Mouse (Mus musculus): ENCODE results near the gene Trp53rka.

Gene Trp53rka

DNA sequence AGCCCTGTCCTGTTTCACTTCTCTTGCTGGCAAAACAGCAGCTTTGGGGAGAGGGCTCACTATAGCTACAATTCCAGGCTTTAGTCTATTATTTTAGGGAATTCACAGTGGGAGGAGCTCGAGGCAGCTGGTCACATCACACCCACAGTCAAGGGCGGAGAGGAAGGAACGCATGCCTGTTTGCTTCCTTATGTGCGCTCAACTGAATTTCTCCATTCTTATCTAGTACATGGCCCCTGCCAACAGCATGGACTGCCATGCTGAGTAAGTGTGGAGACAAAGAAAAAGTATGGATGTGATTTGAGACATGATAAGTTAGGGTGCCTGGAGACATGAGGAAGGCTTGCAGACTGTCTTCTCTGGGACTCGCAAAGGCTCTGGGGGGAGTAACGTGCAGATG, 9.0 kb downstream of the Trp53rka start:
- DNase-seq: no peak

DNA sequence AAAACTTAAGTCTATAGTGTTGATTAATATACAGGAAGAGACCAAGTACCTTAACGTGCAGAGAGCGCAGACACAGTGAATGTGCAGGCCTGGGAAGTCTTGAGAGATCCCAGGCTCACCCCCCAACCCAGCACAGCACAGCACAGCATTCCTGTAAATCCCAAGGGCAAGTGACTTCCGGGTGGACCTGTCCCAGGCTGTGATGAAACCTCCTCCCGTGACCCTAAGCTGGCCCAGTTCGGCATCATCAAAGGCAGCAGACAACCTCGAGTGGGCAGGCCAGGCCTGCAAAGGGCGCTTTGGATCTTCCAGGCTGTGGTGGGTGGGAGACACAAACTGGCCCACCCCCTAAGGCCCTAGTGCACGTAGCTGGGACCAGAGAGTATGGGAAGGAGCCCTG, 11.1 kb downstream of the Trp53rka start:
- DNase-seq: no peak

DNA sequence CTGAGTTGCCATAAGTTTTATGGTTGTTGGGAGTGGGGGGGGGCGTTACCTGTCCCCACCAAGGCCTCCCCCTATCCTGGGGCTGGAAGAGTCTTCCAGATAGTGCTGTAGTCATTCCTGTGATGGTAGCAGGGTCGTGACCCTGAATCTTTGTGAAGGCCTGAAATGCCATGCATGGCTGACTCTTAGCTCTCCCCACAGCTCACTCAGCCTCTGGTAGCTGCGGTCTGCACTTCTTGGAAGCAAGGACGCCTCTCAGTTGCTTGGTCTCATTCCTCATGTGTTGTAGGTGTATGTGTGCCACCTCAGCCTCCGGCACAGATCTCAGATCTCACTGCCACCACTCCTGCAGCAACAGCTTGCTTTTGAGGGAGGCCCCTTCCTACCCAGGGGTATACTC, 17.3 kb downstream of the Trp53rka start:
- no peak for DNase-seq

DNA sequence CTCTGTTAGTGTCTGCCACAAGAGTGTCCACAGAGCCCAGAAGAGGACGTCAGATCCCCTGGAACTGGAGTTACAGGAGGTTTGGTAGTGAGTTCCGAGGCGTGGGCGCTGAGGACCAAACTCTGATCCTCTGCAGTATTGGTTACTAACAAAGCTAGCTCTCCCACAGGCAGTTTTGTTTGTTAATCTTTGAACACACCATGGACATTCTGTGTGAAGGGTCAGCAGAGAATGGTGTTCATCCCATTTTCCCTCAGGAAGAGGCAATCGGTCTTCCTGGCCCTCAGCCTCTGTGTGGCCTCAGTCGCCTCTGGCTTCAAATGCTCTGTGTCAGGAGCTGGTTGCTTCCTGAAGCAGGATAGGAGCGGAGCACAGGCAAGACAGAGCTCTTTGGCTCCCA, 17.7 kb downstream of the Trp53rka start:
- DNase-seq: no peak

DNA sequence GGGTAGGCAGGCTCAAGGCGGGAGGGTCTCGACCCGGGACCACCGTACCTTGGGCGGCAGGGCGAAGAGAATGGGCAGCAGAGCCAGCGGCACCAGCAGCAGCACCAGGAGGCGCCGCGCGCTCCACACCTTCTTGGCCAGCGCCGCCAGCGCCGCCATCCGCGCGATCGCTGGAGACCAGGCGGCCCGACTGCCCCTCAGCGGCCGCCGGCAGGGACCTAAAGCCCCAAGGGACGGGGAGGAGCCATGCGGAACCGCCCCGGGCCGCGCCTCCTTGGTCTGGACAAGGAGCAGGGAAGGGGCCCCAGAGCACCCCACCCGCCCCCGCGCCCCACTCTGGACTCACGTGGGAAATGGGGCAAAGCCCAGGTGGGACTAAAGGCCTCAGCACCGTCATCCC, 20.1 kb downstream of the Trp53rka start, which contains the start of gene Slc13a3:
Gene Slc13a3 (minus strand): TSS at position 228 of the 400 bp plus-strand sequence.
- DNase-seq: no peak

DNA sequence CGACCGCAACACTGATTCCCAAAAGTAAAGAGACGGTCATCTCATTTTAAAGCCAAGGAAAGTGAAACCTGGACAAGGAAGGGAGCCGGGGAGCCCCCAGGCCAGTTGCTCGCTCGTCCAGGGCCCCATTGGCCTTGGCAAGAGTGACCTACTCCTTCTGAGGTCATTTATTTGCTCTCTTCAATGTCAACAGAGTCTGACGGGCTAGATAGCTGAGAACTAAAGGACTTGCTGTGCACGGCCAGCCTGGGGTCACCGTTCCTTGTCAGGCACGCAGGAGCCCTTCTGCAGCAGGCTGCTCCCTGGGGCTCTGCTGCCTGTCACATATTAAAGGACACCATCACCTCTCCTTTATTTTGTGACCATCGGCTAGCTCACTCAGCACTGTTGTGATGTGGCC, 21.2 kb downstream of the Trp53rka start:
- DNase-seq: no peak

DNA sequence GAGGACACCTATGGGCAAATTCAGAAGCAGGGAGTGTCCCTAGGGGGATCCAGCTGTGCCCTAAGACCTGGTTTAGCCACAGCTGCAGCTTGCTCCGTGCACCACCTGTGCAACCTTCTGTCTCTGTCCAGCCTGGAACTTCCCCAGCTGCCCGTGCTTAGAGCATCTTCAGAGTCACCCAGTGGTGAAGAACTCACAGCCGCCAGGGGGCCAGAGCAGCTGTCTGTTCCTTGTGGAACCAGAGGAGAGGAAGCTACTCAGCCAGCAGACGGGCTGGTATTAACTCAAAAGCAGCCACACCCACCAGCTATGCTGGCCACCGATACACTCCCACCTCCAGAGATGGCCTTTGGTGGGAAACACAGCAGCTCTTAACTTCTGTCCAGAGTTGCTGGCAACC, 23.0 kb downstream of the Trp53rka start:
- DNase-seq: peak; percentile 42

DNA sequence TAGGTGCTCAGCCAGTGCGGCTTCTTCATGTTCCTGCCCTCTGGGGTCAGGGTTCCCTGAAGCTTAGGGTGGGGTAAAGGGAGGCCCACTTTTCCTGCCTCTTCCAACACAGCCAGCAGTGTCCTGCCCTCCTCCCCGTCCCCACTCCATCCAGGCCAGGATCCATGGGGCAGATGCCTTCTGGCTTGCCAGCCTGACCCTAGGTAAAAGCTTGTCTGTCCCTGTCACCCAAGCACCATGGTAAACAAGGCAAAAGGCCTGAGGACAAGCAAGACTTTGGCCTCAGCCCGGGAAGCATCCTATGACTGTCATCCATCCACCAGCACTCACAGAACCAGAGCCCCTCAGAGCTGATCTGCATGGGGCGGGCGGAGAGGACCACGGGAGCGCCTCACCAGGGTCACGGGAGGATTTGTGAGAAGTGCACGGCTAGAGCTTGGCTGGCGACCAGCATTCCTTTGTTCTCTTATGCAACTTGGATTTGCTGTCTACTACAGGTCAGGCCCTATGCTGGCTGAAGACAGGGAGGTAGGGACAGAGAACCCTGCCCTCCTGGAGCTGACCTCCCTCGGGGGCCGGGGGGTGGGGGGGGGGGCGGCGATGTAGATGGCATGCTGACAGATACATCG, 25.2 kb downstream of the Trp53rka start:
- DNase-seq: no peak

DNA sequence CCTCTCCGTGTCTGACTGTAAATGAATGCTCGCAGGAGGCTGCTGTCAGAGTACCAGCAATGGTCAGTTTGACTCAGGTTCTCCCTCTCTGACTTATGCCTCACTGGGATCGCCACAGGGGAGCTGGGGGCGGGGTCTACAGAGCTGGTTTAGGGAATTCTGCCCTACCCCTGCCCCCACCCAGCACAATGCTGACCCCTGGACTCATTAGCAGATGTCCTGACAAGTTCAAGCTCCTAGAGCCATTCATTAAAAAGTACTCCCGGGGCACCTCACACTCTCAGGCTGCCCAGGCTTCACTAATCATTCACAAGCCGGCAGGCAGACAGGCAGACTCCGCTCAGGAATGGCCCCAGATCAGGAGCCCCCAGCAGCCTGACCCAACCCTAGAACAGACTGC, 33.5 kb downstream of the Trp53rka start:
- DNase-seq: no peak

DNA sequence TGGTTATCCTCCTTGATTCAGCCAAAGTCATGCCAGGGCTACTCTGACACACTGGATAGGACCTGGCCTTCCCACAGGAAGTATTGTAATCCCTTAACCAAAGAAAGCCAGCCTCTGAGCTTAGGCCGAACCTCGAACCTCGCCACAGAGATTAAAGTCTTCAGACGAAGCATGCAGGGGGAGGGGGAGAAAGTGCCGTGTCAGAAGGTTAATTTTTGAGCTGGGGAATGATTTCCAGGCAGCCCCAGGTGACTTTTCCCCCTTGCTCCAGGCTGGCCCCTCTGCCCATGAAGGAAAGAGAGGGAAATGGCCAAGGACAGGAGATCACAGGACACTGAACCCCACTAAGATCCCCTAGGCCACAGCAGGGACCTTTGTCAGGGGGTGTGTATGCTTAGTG, 34.9 kb downstream of the Trp53rka start:
- no peak for DNase-seq

DNA sequence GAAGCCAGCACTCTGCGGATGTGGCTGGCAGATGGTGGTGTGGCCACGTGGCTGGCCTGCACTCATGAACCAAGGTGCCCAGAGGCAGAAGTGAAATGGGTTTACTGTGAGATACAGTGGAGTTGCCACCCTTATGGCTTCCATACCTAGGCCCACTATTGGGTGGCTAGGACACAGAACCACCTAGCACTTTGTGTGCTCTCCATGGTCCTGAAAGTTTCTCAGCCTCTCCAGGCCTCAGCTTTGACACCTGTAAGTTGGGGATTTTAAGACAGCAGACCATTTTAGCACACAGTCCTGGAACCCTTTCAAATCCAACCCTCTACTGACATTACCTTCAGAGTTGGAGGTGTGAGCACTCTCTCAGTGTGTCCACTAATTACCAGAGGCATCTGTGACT, 36.4 kb downstream of the Trp53rka start:
- DNase-seq: peak; percentile 19

DNA sequence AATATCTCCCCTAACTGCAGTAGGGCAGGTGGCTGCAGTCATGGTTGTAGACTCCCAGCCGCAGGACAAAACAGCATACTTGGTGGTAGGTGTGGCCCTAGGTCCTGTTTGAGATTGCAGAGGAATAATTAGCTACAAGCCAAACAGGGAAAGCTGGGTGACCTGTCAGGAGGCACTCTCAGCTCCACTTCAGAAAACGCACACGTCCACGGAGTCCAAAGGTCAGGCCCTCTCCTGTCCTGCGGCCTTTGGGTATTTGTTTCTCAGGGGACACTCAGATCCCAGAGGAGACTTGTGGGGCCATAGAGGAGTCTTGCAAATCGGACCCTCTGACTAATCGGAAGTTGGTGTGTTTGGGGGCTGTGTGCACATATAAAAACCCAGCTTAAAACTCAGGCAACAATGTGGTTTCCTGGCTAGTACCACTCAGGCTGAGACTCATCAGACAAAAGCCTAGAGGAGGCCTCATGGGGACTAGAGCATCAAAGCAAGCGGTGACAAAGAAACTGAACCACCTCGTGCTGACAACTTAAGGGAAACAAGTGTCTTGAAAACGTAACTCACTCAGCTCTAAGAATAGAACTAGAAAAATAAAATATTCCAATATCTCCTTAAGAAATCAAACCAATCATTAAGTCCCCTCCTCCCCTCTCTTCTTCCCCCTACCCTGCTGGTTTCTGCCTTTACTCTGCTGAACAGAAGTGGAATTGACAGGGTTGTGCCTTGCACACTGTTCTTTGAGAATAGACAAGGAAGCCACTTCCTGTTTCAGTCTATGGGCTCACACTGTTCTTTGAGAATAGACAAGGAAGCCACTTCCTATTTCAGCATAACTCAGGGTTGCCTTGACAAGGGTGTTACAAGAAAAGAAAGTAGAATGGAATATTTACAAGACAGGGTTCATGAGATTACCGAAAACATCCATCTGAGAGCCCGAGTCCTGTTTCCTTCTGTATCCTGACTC, 40.1 kb downstream of the Trp53rka start:
- DNase-seq: peak; percentile 50

DNA sequence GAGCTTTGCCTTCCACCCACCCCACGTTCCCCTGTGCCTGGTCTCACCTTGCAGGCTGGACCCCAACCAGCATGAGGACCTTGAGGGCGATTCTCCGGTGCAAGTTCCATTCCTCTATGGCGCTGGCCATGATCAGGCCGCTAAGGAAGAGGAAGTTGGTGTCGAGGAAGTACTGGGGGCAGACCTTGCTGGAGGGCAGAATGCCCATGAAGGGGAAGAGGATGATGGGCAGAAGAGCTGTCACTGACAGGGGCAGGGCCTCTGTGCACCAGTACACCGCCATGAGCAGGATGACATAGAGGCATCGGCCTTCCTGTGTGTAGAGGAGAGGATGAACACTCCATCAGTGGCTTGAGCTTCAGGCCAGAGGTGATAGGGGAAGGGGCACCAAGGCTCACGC, 44.6 kb downstream of the Trp53rka start:
- DNase-seq: no peak

DNA sequence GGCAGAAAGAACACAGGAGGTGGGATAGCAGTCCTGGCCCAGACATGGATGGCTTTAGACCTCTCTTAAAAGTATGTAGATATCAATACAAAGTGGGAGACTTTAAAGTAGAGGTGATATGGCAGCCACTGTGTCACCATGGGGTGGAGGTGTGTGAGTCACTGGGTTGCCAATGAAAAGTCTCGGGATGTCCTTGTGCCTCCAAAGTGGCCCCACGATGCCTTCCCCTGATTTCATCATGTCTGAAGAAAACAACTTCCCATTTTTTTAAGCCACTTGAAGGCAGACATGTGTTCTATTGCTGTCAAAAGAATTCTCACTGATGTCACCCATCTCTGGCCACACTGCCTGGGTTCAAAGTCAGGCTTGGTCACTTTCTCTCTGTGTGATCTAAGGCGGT, 48.3 kb downstream of the Trp53rka start:
- DNase-seq: no peak

DNA sequence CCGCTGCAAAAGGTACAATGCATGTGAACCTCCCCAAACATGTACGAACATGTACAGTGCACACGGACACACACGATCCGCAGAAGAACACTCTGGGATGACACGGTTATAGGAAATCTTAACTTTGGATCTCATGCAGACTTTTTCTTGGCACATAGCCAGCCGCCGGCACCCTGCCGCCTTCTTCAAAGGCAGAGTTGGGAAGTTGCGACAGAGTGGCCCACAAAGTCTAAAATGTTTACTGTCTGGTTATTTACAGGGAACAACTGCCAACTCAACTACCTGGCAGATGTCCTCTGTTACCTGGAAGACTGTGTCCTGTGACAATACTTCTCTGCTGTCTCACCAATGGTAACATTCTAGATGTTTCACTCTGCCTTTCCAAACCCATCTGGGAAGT, 50.1 kb downstream of the Trp53rka start:
- no peak for DNase-seq

DNA sequence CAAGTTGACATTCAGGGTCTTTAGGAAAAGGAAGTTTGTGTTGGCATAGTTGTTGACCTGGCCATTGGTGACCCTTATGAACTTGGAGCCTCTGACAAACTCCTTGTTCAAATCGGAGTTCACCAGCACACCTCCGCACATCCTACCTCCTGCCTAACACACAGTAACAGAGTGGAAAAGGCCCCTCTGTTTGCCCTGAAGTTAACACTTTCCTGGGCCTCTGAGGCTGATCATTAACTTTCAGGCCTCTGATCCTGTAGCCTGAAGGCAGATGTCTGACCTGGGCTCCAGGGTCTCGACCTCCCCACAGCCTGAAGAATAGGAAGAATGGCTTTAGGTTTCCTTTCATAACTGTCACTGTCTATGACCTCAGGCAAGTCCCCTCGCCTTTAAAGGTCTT, 51.5 kb downstream of the Trp53rka start:
- DNase-seq: no peak

All from thymus, postnatal 25 days (tissue).